Mouse (Mus musculus) retina, adult 2 months (tissue): ENCODE measurements around the gene Zfp512b.

Source experiments
- DNase-seq: peaks from one replicate; pipeline ENCODE4 v3.0.0-alpha.2; 2012; ENCODE audit warnings: low read depth, low spot score

The Zfp512b gene

DNA sequence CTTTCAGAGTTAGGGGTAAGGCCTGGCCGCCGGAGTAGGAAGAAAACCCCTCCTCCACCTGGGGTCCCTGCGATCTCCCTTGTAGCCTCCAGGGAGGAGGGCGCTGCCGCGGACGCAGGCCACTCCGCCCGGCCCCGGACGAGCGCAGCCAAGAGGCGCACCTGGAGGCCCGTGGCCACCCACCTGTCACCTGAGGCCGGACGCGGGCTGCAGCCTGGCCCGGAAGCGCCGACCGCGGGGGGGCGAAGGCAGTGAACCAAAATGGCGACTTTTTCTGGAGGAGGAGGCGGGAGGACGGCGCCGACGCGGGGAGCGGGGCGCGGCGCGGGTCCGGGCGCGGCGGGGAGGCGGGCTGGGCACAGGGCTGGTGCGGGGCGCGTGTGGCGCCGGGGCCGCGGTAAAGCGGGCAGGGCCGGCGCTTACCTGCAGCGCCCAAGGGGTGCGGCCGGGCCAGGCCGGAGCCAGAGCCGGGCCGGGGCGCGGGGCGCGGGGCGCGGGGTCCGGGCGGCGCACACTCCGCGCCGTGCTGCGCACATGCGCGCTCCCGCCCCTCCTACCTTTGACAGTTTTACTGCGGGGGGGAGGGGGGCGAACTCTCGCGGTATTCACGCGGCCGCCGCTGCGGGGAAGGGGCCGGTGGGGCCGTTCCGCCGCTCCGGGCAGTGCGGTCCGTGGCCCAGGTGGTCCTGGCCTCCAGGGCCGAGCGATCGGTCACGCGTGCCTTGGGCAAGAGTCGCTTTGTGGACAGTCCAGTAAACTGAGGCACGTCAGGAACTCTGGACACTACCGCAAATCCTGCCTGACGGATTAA, at the start of gene Zfp512b:
TSS of gene Zfp512b (minus strand) at position 573 of the 811 bp plus-strand sequence.
- no peak for DNase-seq

DNA sequence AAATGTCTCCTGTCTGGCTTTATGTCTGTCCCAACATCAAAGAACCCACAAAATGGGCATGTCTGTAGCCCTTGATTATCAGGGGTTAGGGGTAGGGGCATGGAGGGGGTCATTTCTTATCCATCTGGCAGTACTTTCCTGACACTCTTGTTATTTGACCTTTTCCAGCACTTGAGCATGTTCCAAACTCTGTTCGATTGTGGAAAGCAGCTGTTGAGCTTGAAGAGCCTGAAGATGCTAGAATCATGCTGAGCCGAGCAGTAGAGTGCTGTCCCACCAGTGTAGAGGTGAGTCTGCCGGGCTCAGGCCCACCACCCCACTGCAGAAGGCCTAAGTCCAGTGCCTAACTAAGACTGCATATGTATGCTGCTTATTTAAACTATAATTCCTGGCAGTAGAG, 43.3 kb upstream of the Zfp512b start:
- DNase-seq: no peak

DNA sequence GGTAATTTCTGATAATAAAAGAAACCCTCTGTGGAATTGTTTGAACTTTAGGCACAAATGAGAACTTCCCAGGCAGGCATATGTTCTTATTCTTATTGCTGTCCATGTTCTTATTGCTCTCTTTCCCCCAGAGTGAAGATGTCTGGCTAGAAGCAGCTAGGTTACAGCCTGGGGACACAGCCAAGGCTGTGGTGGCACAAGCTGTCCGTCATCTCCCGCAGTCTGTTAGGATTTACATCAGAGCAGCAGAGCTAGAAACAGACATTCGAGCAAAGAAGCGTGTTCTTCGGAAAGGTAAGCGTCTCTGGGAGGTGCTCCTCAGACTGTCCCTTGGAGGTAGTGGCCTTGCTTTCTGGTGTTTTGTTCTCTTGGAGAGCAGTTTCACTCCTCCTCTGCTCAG, 40.0 kb upstream of the Zfp512b start:
- no peak for DNase-seq

DNA sequence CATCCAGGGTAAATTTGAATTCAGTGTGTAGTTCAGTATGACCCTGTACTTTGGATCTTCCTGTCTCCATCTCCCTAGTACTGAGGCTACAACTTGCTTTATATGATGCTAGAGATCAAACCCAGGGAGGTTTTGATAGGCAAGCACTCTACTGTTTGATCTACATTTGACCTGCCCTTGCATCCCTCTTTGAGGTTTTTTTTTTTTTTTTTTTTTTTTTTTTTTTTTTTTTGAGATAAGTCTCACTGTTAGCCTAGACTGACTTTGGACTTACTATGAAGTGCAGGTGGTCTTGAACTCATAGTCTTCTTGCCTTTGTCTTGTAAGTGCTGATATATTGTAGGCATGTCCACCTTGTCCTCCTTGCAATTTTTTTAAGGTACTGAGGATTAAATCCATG, 35.9 kb upstream of the Zfp512b start:
- DNase-seq: no peak

DNA sequence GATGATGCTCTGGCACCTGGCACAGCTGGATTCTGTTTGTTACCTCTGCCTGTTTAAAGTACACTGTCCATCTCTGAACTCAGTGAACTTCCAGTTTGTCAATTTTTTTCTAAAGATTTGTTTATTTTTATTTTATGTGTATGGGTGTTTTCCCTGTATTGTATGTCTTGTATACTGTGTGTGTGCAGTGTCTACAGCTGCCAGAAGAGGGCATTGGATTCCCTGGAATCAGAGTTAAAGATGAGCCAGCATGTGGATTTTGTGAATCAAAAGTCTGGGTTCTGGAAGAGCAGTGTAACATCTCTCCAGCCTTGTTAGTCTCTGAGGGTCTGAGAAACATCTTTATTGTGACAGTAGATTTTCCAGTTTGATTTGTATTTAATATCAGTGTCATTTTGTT, 30.8 kb upstream of the Zfp512b start:
- no peak for DNase-seq

DNA sequence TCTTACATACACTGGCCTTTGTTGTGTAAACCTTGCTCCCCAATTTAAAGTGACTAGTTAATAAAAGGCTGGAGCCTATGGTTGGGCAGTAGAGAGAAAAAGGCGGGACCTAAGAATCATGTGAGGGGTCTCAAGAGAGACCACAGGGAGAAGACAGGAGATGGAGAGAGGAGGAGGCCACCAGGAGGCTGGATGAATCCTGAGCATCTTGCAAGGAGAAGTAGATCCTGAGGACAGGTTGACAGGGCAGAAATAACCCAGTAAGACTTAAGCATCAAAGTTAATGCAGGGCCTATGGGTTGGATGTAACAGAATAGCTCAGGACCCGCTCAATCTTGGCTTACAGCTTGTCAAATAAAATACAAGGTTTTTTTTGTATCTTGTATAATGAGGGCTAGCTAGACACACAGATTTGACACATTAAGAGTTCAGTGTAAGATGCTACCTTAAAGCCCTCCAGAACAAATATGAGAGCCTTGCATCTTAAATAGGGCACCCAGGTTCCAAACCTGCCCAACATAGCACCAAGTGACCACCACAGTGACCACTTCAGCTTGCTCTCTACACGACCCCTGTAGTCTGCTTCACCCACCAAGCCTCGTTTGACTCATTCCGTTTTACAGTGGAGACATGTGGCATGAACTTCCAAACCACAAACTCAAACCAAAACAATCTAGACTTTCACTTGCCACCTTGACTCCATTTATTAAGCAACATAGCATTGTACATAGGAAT, 26.3 kb upstream of the Zfp512b start:
- DNase-seq: no peak

DNA sequence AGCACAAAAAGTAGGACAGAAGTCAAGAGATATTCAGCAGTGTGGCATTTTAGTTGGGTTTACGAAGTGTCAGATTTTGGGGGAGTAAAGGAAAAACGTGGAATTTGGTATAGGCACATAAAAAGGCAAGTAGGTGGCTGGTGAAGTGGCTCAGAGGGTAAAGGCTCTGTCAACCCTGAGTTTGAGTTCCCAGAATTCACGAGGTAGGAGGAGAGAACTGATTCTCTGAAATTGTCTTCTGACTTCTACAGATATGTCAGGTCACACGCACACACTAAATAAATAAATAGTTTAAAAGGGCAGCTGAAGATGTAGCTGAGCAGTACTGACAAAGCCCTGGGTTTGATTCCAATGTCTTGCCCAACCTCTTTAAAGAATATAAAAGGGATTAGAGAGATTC, 9.8 kb upstream of the Zfp512b start:
- no peak for DNase-seq

DNA sequence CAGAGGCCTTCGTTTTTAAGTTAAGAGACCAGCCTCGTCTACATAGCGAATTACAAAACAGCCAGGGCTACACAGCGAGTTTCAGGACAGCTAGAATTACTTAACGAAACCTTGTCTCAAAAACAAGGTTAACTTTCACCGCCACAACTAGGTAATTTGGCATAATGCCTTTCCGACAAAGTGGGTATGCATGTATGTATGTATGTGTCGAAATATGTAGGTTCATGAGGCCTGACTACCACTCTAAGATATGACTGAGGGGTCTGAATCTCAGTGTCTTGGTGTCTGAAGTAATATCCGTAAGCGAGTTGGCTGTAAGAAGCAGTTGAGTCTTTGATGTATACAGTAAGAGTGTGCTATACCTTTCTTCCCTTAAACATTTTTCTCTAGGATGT, 9.1 kb upstream of the Zfp512b start:
- DNase-seq: no peak

DNA sequence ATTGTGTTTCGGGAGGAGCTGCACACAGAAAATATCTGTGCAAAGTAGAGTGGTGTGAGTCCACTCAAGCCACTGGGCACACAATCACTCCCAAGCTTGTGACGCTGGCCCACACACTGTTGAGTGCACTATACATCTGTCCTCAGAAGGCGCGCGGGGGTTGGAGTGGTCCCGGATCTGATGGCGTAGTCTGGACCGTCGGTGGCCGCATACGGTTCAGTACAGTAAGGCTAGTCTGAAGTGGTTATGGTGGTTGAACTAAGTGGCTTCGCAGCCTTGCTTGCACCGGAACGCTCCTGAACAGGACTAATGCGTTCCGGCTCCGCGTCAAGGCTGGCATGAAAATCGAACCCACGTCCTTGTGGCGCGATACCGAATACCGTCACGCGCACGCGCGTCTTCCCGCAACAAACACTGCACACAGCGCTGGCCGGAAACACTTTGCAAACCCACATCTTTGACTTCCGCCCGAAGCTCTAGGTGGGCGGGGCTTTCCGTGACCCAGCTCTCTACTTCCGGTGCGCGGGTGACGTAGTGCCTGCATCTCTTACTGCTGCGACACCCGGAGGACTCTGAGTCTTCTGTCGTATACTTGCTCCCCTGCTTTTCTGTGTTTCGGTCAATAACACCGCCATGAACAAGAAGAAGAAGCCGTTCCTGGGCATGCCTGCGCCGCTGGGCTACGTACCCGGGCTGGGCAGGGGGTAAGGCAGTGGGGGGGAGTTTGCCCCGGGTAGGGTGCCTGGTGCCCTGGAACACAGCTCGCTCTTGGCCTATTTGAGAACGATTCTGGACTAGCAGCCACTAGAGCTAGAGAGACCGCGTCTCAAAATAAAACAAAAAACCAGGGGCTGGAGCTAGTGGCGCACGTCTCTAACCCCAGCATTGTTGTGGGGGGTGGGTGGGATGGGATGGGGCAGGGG, 8.5 kb upstream of the Zfp512b start:
- peak; percentile 92 for DNase-seq

DNA sequence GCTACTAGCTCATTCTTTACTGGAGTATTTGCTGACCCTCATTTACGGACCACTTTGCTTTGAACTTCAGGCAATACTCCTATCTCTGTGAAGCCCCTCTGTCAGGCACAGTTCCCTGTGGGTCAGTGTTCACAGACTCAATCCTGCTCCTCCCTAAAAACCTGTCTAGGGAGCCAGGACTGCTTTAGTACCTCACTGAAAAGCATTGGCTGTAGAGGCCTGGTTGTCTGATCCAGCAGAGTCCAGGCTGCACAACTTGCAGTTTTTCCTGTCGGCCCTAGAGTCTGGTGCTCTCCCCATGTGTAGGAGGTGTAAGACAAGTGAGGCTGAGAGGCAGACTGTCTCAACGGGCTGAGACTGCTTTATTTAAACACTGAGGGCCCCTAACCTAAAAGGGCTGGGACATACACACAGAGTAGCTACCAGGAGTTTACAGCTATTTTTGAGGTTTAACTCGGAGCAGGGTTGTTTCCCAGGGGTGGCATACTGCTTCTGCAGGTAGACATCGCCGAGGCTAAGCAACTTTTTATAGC, 7.7 kb upstream of the Zfp512b start:
- DNase-seq: no peak

DNA sequence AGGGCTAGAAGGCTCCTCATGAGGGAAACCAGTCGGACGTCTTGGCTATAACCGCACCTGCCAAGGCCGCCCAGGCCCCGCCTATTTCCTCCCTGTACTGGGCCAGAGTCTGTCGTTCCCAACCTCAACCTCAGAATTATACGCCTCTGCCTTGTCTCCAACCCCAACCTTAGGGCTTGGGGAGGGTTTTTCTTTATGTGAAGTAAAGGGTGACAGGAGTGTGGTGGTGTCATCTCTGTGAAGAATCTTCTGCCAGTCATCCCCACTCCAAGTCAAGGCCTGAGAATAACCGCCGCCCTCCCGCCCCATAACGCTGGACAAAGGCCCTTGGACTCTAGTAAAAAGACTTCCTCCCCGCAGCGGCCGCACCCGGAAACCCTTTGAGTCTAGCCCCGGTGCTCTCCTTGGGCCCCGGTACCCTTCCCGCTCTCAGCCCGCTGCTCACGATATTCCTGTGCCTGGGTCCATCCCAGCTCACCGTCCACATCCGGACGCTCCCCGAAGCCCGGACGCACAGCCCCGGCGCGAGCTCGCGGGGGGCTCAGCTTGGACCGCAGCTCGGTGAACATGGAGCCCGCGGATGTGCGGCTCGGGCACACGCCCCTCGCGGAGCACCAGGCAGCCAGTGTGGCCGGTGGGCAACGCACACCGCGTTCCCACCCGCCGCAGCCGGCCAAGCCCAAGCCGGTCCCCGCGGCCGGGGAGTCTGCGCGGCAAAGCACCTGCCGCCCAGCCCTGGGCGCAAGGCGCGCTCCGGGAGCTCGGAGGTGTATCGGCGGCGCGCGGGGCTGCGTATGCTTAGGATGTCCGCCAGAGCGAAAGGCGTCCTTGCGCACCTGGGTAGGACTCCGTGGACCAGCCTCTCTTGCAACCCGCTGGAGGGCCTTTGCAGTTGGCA, 6.1 kb upstream of the Zfp512b start, which contains the start of gene Samd10:
TSS of gene Samd10 (minus strand) at position 759 of the 898 bp plus-strand sequence.
- DNase-seq: no peak

DNA sequence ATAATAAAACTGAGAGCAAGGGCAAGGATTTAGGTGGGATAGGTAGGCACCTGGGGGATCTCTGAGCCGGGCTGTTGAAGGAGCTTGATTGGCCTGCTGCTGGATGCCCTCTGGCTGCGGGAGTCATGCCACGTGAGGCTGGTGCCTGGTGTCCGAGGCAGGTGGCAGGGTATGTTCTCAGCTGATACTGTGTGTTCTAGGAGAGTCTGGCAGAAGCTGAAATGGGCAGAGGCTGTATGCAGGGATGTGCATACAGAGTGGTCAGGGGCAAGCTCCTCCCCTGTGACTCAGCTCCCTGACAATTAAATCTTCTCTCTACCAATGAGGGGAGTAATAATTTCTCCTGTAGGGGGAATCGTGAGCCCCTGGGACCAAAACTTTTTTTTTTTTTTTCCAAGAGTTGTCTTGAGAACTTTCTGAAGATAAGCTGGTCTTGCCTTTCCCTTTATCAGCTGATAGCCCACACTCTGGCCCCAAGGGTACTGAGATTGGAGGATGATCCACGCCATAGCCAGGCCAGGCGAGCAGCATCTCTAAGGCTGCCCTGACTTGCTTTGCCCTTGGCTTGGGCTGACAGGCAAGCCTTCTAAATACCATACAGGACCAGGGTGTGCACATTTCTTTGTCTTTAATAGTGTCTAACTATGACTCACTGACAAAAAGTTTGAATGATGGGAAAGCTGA, 4.9 kb upstream of the Zfp512b start:
- no peak for DNase-seq

DNA sequence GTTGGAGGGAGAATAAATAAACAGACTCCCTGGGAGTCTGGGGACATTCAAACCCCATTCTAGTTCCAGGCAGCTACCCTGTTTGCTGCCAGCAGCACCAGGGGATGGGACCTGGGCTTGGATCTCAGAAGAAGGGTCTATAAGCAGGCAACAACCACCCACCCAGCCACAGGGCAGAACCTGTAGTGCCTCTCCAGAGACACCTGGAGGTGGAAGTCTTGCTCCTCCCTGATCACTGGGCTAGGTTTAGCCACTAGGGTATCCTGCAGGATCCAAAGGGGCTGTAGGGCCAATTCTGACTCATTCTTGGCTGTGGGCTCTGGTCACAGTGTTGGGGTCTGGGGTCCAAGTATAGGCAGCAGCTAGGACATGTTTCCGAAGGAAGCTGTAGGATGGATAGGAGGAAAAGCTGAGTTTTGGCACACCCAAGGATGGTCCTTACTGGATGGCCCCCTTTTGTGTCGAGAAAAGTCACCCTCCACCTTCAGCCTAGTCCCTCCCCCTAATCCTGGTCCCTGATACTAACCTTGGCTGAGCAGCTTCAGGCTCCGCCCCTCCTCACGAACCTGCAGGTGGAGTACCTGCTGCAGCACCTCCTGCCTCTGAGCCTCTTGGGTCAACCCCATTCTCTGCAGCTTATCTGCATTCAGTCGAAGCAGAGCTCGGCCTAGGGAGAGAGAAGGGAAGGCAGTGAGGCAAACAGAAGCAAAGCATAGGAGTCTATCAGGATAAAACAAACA, 3.8 kb upstream of the Zfp512b start:
- DNase-seq: no peak

DNA sequence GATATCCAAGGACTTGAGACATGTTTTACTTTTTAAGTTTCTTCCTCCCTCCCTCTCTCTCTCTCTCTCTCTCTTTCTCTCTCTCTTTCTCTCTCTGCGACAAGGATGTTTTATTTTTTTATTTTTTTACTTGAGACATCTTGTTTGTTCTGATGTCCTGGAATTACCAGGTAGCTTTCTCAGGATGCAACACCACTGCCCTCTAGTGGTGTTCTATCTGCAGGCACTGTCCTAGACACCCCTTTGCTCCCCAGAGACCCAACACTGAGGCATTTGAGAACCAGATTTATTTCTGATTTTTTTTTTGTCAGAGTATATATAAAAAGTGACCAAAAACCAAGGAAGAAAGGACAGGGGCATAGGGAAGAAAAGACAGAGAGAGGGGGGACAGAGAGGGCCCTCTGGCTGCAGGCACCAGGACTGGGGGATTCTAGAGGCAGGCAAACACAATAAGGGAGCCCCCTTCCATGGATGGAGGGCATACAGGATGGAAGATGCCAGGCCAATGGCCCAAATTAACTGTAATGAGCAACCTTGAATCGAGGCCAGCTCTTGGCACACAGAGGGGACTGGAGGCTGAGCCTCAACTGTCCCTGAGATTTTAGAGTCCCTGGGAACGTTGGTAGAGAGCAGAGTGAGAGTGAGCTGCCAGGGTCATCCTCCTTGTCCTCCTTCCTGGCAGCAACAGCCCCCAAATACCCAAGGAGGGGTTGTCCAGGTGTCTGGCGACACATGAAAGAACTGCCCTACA, 2.5 kb upstream of the Zfp512b start:
- no peak for DNase-seq

DNA sequence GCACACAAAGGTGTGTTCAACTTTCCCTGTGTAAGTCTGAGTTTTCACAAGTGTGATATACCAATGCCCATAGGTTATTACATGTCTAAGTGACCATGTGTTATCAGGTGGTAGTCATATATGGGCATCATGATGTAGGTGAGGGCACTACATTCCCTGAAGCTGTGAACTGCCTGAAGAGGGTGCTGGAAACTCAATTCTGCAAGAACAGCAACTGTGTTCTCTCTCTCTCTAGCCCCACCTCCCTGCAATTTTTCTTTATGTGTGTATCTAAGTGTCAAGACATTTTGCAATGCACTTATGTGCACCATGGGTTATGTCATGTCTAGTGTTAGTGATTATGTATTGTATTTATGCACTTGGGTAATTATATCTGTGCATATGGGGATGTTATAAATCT, 1.3 kb upstream of the Zfp512b start:
- no peak for DNase-seq

DNA sequence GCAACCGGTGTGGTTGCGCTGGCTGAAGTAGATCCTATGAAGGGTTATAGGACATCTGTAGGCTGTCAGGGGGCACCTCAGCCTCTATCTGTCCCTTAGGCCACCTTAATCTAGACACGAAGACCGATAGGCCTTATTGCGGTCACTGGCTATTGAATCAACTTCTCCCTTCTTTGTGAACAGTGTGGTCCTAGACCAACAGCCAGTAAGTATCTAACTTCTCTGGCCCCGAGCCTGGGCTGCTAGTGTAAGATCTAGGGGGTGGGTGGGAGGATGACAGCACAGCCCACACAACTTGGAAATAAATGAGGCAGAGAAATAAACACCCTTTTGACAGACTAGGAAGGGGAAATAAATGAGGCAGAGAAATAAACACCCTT, 429 bp upstream of the Zfp512b start:
- no peak for DNase-seq

DNA sequence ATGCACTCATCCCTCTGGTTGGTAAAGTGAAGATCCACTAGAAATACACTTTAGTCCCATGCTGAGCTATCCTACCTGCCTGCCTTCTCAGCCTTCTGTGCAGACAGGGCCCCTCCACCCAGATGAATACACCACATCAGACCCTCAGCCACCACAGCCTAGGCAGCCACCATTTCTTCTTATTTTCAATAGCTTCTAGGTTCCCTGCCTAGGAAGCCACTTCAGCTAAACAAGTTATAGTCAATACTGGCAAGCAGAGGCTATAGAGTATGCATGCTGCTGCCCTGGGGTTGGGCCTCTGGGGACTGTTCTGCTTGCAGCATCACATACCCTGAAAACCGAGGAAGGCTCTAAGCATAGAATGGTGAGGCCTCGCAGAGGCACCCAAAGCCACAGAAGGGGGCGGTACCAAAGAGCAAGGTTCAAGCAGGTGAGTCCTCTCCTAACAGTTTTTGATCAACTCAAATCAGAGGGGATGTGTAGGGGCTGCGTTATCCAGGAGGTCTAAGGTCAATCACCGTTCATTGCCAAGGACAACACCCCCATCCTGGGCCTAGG, 996 bp downstream of the Zfp512b start, which contains the start of gene Prpf6:
TSS of gene Prpf6 (plus strand) at position 341 of the 558 bp plus-strand sequence.
- DNase-seq: no peak

DNA sequence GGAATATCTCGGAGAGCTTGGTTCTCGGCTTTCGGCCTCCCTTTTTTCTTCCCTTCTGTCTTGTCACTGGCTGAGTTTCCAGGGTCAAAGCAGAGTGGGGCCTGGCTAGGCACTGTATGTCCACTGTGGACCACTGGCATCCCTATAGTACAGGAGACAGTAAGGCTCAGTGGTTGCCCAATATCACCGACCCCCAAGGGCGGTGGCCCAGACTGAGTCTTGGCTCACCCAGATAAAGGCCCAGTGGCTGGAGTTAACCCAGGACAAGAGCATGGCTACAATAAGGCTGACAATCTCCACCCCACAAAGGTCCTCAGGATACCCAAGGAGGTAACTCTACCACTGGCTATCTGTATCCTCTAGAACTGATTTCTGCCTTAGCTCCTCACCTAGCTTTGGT, 2.1 kb downstream of the Zfp512b start:
- DNase-seq: no peak
